Mouse (Mus musculus) 3134 (cell line): ENCODE measurements around the gene Rfc4.
"Not testable (repeated sequence)": the region's sequence is repeated elsewhere in the genome, so short reads cannot be mapped to it uniquely, and the experiment has no call there.

Experiments
- DNase-seq: peaks from one replicate; pipeline ENCODE4 v3.0.0-alpha.2; 2011; ENCODE audit warnings: low spot score; ENCODE audit not compliant: insufficient read length; ENCODE audit errors: extremely low read depth

Rfc4 gene

GRCm38 (mm10) chr16:23103841-23104240 is 23.7 kb downstream of the Rfc4 start:
- no peak for DNase-seq

- no peak for DNase-seq
Measured at GRCm38 (mm10) chr16:23103038-23103745, 24.3 kb downstream of the Rfc4 start.

- DNase-seq: no peak
Measured at GRCm38 (mm10) chr16:23102340-23103037, 25.0 kb downstream of the Rfc4 start.

- no peak for DNase-seq
Measured at GRCm38 (mm10) chr16:23100613-23101012, 26.9 kb downstream of the Rfc4 start.

- DNase-seq: no peak
Measured at GRCm38 (mm10) chr16:23100099-23100575, 27.4 kb downstream of the Rfc4 start.

GRCm38 (mm10) chr16:23099632-23100031 is 27.9 kb downstream of the Rfc4 start:
- no peak for DNase-seq

- not testable (repeated sequence) for DNase-seq
Measured at GRCm38 (mm10) chr16:23098105-23098452, 29.5 kb downstream of the Rfc4 start.

- DNase-seq: peak; percentile 71
Measured at GRCm38 (mm10) chr16:23097290-23098104, 30.0 kb downstream of the Rfc4 start.

- peak; percentile 49 for DNase-seq
Measured at GRCm38 (mm10) chr16:23096886-23097285, 30.7 kb downstream of the Rfc4 start.

GRCm38 (mm10) chr16:23095581-23095980 is 32.0 kb downstream of the Rfc4 start:
- DNase-seq: not testable (repeated sequence)

- peak; percentile 73 for DNase-seq
Measured at GRCm38 (mm10) chr16:23094136-23094535, 33.4 kb downstream of the Rfc4 start.

GRCm38 (mm10) chr16:23093321-23093953 is 34.1 kb downstream of the Rfc4 start:
- DNase-seq: no peak

GRCm38 (mm10) chr16:23091345-23091744 is 36.2 kb downstream of the Rfc4 start:
- not testable (repeated sequence) for DNase-seq

- not testable (repeated sequence) for DNase-seq
Measured at GRCm38 (mm10) chr16:23088491-23088890, 39.0 kb downstream of the Rfc4 start.

GRCm38 (mm10) chr16:23087712-23088111 is 39.8 kb downstream of the Rfc4 start:
- DNase-seq: peak; percentile 41

- DNase-seq: not testable (repeated sequence)
Measured at GRCm38 (mm10) chr16:23087159-23087558, 40.4 kb downstream of the Rfc4 start.

- not testable (repeated sequence) for DNase-seq
Measured at GRCm38 (mm10) chr16:23077516-23077915, 50.0 kb downstream of the Rfc4 start.
